Mouse (Mus musculus) adrenal gland, postnatal 10 days (tissue): ENCODE data around the gene Rbms1. TPM values are rescaled to one million over a fixed set of nuclear protein-coding genes. Genes with fewer than 3 reads are reported as not detected.
A peak's percentile ranks its signal among the peaks of the same experiment; 100 is the strongest.

Source experiments
- DNase-seq: peaks from one replicate; pipeline ENCODE4 v3.0.0; 2021; ENCODE audit warnings: mixed read lengths
- total RNA-seq, 2 experiments: library from RNA; stranded (reverse); gene quantifications; 2 replicates each; pipeline ENCODE4 v1.2.3; 2021

The Rbms1 gene
- total RNA-seq, 2 experiments from 2014 or later: 71.0 to 89.6 TPM

- no peak for DNase-seq
These were observed 42.9 kb downstream of the Rbms1 start for GRCm38 (mm10) chr2:60920076-60920475.

GRCm38 (mm10) chr2:60918401-60918800 lies 44.6 kb downstream of the Rbms1 start:
- DNase-seq: no peak

- DNase-seq: no peak
These were observed 48.3 kb downstream of the Rbms1 start for GRCm38 (mm10) chr2:60914524-60915280.

DNA sequence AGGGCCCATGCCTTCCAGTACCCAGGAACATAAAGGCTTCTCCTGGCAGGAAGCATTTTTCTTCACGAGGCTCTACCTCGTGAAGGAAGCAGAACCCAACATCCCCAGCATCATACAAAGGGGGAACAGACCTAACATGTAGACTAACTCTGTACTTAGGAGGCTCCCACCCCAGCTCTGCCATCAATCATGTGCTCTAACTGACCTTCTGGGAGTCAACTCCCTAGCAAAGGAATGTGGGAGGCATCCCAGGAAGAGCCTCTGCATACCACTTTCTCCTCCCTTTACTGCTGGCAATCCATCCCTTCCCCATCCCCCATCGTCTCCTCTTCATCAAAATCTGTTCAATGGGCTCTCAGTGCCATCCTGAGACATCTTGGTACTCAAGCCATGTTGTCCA lies 49.7 kb downstream of the Rbms1 start:
- no peak for DNase-seq

GRCm38 (mm10) chr2:60911716-60912115 lies 51.3 kb downstream of the Rbms1 start:
- no peak for DNase-seq

DNA sequence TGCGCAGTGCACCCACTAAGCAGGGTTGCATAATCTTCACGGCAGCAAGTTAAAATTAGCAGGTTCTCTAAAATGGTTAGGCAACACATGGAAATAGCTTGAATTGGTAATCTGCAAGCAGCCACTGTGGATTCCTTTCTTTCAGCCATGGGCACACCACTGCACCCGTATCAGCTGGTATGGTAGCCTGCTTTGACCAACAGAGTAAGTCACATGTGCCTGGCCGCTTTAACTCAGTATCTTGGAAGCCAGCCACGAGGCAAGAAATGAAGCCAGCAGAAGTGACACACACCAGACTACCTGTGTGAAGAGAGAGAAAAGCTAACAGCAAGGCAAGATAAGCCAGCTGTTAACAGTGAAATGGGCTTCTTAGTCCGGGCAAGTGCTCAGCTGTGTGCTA lies 52.2 kb downstream of the Rbms1 start:
- peak; percentile 73 for DNase-seq

- no peak for DNase-seq
These were observed 54.4 kb downstream of the Rbms1 start for GRCm38 (mm10) chr2:60908551-60908950.

- no peak for DNase-seq
These were observed 54.9 kb downstream of the Rbms1 start for GRCm38 (mm10) chr2:60908116-60908515.

- no peak for DNase-seq
These were observed 57.7 kb downstream of the Rbms1 start for GRCm38 (mm10) chr2:60905283-60905682.

- DNase-seq: no peak
These were observed 58.9 kb downstream of the Rbms1 start for GRCm38 (mm10) chr2:60904141-60904540.

DNA sequence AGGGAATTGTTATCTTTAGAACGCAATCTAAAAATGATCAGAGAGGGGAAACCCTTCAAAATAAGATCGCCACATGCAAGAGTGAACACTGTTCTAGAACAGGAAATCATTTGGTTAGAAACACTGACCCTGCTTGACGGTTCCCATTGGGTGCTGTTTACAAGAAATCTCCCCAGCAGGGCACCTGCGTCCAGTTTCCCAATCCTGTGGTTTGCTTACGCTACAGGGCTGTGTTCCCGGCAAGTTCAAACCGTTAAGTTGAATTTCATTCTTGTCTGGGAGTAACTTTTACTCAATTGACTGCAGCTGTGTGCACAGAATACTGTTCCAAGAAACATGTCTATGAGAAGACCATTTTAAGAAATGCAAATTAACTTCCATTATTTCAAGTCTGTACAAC lies 59.5 kb downstream of the Rbms1 start:
- no peak for DNase-seq

DNA sequence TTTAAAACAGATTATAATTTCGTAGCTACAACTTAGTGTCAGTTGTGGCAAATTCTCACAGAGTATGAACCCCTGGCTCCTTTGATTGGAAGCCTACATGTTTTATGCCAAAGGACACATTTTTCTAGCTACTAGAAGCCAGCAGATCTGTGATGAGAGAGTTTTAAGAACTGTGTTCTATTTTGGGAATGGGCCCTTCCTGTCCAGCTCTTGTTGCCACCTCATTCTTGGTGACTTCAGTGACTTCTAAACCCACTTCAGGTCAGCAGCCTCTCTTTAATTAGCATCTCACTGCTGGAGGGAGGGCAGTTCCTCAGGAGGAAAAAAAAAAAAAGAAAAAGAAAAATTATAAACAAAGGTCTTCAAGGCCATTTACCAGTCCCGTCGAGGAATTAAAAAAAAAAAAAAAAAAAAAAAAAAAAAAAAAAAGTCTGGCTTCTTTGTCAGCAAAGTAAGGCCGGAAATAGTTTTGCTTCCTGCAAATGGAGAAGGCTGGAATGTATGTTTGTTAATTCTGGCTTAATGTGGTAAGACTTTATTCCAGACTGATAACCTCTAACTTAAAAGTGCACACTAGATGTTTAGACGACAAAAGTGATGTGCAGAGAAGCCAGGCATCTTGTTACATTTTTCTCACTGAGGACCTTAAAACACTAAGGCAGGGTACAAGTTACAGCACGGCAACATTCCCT lies 60.4 kb downstream of the Rbms1 start:
- no peak for DNase-seq

GRCm38 (mm10) chr2:60901511-60901951 lies 61.5 kb downstream of the Rbms1 start:
- peak; percentile 69 for DNase-seq

DNA sequence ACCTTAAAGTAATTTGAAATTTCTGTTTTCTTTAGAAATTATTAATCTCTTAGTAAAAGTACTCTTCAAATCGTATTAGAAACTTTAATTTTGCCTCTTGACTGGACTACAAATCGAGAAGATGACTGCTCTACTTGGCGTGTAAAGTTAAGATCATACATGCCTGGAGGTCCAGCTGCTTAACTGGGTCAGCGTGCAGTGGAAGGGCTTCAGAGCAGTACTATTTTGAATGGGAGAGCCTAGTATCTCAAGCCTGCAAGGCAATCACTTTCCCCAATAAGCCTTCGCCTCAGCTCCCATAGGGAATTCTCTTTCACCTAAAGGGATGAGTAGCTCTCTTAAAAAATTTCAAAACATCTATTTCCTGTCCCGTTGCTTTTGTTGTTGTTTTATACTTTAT lies 62.0 kb downstream of the Rbms1 start:
- no peak for DNase-seq

DNA sequence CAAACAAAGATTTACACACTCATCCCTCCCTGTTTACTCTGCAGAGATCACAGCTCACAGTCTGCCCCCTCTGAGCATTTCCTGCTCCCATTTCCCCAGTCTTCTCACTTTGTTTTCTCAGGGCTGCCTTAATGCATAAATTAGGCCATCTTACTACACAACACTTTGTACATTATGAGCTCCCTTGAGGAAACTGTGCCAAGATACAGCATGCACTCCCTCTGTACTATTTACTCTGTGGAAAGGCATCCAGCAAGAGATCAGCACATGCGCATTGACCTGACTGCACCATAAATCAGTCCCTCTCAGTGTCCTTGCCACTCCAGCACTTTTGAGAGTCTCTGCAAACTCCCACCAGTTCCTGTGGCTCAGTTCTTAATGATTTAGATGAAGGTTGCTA lies 70.0 kb downstream of the Rbms1 start:
- DNase-seq: no peak

GRCm38 (mm10) chr2:60883931-60884330 lies 79.1 kb downstream of the Rbms1 start:
- peak; percentile 45 for DNase-seq

DNA sequence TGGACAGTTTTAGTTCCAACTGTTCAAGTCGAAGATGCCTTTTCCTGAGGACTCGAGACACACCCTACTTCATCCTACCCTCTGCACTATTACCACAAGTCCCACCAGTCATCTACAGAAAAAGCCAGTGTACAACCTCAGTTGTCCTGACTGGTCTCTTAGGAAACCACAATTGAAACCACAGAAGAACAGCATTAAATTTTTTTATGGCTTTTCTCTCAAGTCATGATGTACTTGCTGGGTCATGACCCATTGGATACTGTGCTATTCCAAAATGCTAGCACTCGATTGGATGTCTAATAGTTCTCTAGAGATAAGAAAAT lies 80.0 kb downstream of the Rbms1 start:
- DNase-seq: no peak

DNA sequence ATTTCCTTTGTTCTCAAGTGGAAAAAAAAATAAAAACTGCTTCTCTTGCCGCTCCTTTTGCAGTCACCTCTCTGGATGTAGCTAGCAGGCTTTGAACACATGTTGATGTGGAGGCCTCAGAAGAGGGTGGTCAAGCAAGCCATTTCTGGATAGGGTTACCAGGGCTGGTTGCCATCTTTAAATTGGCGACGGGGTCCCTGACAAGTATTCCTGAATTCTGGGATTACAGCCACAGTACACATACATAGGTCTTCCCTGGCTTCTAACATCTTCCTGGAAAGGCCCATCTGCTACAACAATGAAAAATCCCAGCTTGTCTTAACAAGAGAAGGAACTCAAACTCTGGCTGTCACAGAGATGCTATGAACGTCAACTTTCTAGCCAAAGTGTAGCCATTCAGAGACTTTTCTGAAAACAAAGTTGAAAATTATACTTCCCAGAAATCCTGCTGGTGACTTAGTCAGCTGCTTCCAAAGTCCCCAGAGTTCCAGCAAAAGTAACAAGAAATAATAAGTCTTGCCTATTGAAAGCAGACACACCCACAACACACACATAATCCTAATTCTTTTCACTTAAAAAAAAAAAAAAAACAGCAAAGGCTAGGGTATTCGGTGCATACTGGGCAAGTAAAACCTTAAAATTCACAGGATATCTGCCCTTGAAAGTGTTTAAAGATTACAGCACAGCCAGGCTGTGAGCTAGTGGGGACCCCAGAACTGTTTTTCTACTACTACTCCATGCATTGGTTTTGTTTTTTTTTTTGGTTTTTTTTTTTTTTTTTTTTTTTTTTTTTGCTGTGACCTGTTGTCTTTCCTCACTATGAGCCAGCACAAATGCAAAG lies 80.6 kb downstream of the Rbms1 start:
- DNase-seq: no peak

- no peak for DNase-seq
These were observed 81.4 kb downstream of the Rbms1 start for GRCm38 (mm10) chr2:60881571-60882041.

DNA sequence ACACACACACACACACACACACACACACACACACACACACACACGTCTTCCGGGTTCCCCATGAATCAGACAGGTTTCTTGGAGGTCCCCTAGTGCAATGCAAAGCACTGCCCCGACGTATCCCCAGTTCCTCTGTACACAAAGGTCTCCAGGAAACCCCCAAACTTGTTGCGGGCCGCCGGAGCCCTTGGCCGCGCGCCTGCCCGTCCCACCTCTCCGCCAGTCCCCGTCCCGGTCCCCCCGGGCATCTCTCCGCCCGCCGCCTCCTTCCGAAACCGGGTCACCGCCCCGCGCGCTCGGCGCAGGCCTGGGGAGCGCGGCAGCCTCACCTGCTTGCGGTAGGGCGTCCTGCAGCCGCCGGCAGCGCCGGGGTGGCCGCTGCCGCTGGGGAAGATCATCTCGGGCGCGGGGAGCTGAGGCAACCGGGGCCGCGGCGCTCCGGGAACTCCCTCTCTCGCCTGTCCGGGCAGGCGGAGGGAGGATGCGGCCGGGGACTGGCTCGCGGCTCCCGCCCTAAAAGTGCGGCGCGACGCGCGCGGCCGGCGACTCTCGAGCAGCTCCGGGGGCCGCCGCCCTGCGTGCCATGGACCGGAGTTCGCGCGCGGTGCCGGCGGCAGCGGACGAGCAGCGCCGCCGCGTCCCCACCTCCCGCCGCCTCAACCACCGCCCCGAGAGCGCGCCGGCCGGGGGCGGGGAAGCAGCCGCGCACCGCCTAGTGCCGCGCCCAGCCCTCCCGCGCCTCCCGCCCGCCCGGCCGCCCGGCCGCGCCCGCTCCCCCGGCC lies 82.0 kb downstream of the Rbms1 start:
- DNase-seq: peak; percentile 87

GRCm38 (mm10) chr2:60879966-60880788 lies 82.8 kb downstream of the Rbms1 start:
- no peak for DNase-seq
